Mouse (Mus musculus) layer of hippocampus, postnatal 14 days (tissue): ENCODE results near the gene Olfr1034. TPM values are rescaled to one million over a fixed set of nuclear protein-coding genes. Genes with fewer than 3 reads are reported as not detected.
"Not testable (repeated sequence)": the region's sequence is repeated elsewhere in the genome, so short reads cannot be mapped to it uniquely, and the experiment has no call there.

Experiments used
- DNase-seq, 2 experiments: peaks; one replicate each; pipeline ENCODE4 v3.0.0; 2021 to 2022; ENCODE audit warnings: low spot score in 2 of 2, mixed read lengths in 1 of 2
- long read RNA-seq, 2 experiments: library from polyadenylated mRNA; stranded (forward); transcript quantifications; one replicate each; pipeline ENCODE4 v2.0.0; 2021
- total RNA-seq, 2 experiments: library from RNA; stranded (reverse); gene quantifications; 2 replicates each; pipeline ENCODE4 v1.2.3; 2021

Gene Olfr1034
- total RNA-seq = not detected
- long read RNA-seq, experiment 1 = 0 reads
- long read RNA-seq, experiment 2 = 0 reads

- DNase-seq = no peak
Measured at GRCm38 (mm10) chr2:86045561-86045960, at the start of gene Olfr1034. TSS of gene Olfr1034 (plus strand) at chr2:86045861.

DNA sequence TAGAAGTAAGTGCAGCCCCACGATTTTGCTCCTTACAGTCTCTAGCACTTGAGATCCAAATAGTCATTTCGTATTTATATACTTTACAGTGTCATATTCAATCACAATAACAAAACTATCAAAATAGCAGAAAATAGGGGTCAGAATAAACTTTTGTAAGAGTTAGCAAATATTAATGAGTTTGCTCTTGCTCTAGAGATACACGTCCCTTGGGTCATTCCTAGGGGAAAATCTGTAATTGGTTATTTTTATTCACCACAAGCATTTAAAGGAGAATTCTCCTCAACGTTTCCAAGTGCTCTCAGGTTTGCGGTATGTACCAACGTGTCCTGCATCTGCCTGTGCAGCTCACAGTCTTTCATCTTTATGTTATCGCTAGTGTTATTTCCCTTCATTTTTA lies 40.4 kb upstream of the Olfr1034 start, which contains the start of gene Olfr1032:
TSS of gene Olfr1032 (plus strand) at position 301 of the 400 bp plus-strand sequence.
- no peak for DNase-seq

DNA sequence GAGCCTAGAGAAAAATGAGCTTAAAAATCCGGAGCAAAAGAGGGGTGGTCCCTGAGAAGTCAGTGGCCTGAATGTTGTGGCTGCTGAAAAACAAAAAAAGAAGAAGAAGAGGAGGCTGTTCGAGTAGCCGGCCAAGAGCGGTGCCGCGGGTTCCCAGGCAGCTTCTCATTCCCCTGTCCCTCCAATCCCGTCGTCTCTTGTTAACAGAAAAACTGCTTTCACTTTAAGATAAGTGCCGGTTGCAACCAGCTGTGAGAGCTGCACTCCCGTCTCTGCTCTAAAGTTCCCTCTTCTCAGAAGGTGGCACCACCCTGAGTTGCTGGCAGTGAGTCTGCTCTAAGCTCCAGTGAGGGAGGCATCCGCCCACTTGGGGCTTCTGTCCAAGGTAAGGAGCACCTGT lies 25.3 kb upstream of the Olfr1034 start, which contains the start of gene Olfr1033:
TSS of gene Olfr1033 (plus strand) at position 228 of the 400 bp plus-strand sequence.
- DNase-seq = not testable (repeated sequence)

GRCm38 (mm10) chr2:86021518-86021917 lies 24.1 kb upstream of the Olfr1034 start:
- not testable (repeated sequence) for DNase-seq

DNA sequence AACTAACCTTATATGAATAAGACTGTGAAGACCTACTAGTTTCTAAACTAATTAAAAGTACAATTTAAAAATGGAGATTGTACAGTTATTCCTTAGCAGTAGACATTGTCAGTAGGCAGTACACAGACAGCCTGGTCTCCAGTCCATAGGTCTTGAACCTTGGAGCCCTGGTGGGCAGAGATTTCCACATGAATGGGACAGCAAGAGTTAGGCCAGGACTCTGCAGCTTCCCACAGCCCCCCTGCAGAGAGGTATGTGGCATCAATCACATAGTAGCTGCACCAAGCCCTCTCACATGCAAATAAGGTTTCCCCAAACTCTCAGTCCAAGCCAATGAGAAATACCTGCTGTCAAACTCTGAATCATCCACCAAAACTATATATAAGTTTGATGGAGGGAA lies 5.1 kb downstream of the Olfr1034 start:
- DNase-seq = not testable (repeated sequence)

GRCm38 (mm10) chr2:86063766-86064165 lies 18.1 kb downstream of the Olfr1034 start:
- DNase-seq = not testable (repeated sequence)

DNA sequence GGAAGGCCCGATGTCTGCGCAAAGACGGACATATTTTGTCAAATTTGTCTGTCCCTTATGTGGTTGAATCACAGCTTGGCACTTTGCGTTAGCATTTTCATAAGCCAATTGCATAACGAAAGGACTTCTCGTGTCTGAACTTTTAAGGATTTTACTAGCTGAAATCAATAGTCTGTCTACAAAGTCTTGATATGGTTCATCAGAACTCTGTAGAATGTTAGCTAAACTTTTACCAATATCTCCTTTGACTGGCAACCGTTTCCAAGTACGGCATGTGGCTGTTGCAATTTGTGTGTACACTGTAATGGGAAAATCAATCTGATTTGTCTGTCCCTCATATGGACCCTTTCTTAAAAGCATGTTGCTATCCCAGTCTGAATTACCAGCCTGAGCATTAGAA lies 24.5 kb downstream of the Olfr1034 start:
- DNase-seq = no peak

- not testable (repeated sequence) for DNase-seq
Measured at GRCm38 (mm10) chr2:86073692-86074091, 28.0 kb downstream of the Olfr1034 start, which contains the start of gene Olfr1036. TSS of gene Olfr1036 (plus strand) at chr2:86073992.

GRCm38 (mm10) chr2:86080478-86080877 lies 34.8 kb downstream of the Olfr1034 start:
- DNase-seq = not testable (repeated sequence)

DNA sequence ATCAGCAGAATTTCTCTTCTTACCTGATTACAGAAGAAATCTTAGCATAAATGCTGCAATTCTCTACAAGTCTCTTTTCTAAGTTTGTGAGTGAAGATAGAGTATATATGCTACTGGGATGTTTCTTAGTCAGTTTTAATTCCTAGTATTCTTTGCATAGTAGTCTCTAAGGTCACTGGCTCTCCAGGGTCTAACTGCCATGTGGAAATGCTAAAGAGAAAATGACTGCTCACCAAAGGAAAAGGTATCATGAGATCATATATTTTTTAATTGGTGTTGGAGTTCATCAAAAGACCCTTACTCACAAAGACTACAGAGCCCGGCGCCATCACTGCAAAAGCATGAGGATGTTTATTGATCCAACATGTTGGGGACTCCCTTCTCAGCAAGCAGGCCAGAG lies 41.6 kb downstream of the Olfr1034 start, which contains the start of gene Olfr1037:
TSS of gene Olfr1037 (minus strand) at position 101 of the 400 bp plus-strand sequence.
- no peak for DNase-seq

Other genes starting within 250 kb of the Olfr1034 start
- gene Olfr1016, start 243.3 kb upstream of the Olfr1034 start, total RNA-seq = not detected
- gene Olfr1018, start 227.4 kb upstream of the Olfr1034 start, total RNA-seq = not detected
- not detected for gene Olfr1019, start 200.4 kb upstream of the Olfr1034 start, total RNA-seq
- gene Olfr1020, start 198.8 kb upstream of the Olfr1034 start, total RNA-seq = not detected
- gene Olfr1022, start 177.3 kb upstream of the Olfr1034 start, total RNA-seq = not detected
- gene Olfr1023, start 160.2 kb upstream of the Olfr1034 start, total RNA-seq = not detected
- not detected for gene Olfr1024, start 140.8 kb upstream of the Olfr1034 start, total RNA-seq
- gene Olfr1025-ps1, start 130.7 kb upstream of the Olfr1034 start, total RNA-seq = not detected
- not detected for gene Olfr1026, start 124.3 kb upstream of the Olfr1034 start, total RNA-seq
- gene Olfr1028, start 95.4 kb upstream of the Olfr1034 start, total RNA-seq = not detected
- gene Olfr1029, start 72.0 kb upstream of the Olfr1034 start, total RNA-seq = not detected
- not detected for gene Olfr1030, start 66.6 kb upstream of the Olfr1034 start, total RNA-seq
- gene Olfr1031, start 55.6 kb upstream of the Olfr1034 start, total RNA-seq = not detected
- gene Olfr1032, start 40.3 kb upstream of the Olfr1034 start, total RNA-seq = not detected
- gene Olfr1033, start 25.2 kb upstream of the Olfr1034 start, total RNA-seq = not detected
- not detected for gene Olfr1036, start 28.1 kb downstream of the Olfr1034 start, total RNA-seq
- gene Olfr1037, start 41.5 kb downstream of the Olfr1034 start, total RNA-seq = not detected
- gene Olfr1039, start 90.1 kb downstream of the Olfr1034 start, total RNA-seq = not detected
- gene Olfr1040, start 100.9 kb downstream of the Olfr1034 start, total RNA-seq = not detected
- not detected for gene Olfr1042, start 116.0 kb downstream of the Olfr1034 start, total RNA-seq
- gene Olfr1043, start 121.7 kb downstream of the Olfr1034 start, total RNA-seq = not detected
- not detected for gene Olfr1044, start 132.0 kb downstream of the Olfr1034 start, total RNA-seq
- not detected for gene Olfr52, start 139.8 kb downstream of the Olfr1034 start, total RNA-seq
- not detected for gene Olfr1045, start 157.1 kb downstream of the Olfr1034 start, total RNA-seq
- not detected for gene Olfr1046, start 173.5 kb downstream of the Olfr1034 start, total RNA-seq
- gene Olfr1047, start 185.5 kb downstream of the Olfr1034 start, total RNA-seq = not detected
- not detected for gene Olfr1048, start 194.4 kb downstream of the Olfr1034 start, total RNA-seq
- gene Olfr1049, start 212.5 kb downstream of the Olfr1034 start, total RNA-seq = not detected
- gene Olfr1051, start 233.2 kb downstream of the Olfr1034 start, total RNA-seq = not detected
- not detected for gene Olfr1052, start 246.6 kb downstream of the Olfr1034 start, total RNA-seq